ENCODE assay signal across 8 mouse cellular contexts in genomic region chr11:94832246-94832985, GRCm38 (mm10). TPM values are rescaled to one million over a fixed set of nuclear protein-coding genes. Genes with fewer than 3 reads are reported as not detected.
A peak's percentile ranks its signal among the peaks of the same experiment; 100 is the strongest.
DNase-seq lines count a peak whose midpoint lies in the region; ATAC-seq and TF ChIP-seq lines count a peak whose summit lies in the region.

No protein-coding gene starts in this region.

- no peak overlapping the region for H3K4me3 ChIP-seq in neural tube, embryonic 15.5 days (replicated peaks)
- no peak overlapping the region for H3K4me3 ChIP-seq in lung, embryonic 14.5 days (ENCODE audit: low read depth, low read length)

- no peak overlapping the region for H3K4me2 ChIP-seq in neural tube, embryonic 15.5 days
- no peak overlapping the region for H3K4me2 ChIP-seq in lung, embryonic 14.5 days

- no peak overlapping the region for H3K27ac ChIP-seq in neural tube, embryonic 15.5 days (replicated peaks)
- H3K27ac ChIP-seq in lung, embryonic 14.5 days (ENCODE audit: low read depth) = no peak overlapping the region

- H3K4me1 ChIP-seq in neural tube, embryonic 15.5 days = no peaks in the 10 kb centered on the region
- H3K4me1 ChIP-seq in lung, embryonic 14.5 days (ENCODE audit: insufficient read depth) = no peaks in the 10 kb centered on the region

- ATAC-seq in neural tube, embryonic 15.5 days (ENCODE audit: low FRiP score) = no peak
- ATAC-seq in lung, embryonic 14.5 days (ENCODE audit: insufficient read depth) = no peak

- H3K9me3 ChIP-seq in neural tube, embryonic 15.5 days (replicated peaks) = no peaks in the 10 kb centered on the region
- H3K9me3 ChIP-seq in lung, embryonic 14.5 days (ENCODE audit: low read depth, low read length) = peaks cover 4% of the 10 kb centered on the region; the same call in 1 of the 2 replicates

- no peaks in the 10 kb centered on the region for H3K36me3 ChIP-seq in neural tube, embryonic 15.5 days
- H3K36me3 ChIP-seq in lung, embryonic 14.5 days (ENCODE audit: insufficient read depth) = no peaks in the 10 kb centered on the region

- no peak overlapping the region for H3K9ac ChIP-seq in neural tube, embryonic 15.5 days (replicated peaks)
- no peak overlapping the region for H3K9ac ChIP-seq in lung, embryonic 14.5 days

- no peaks in the 10 kb centered on the region for H3K27me3 ChIP-seq in neural tube, embryonic 15.5 days (replicated peaks)
- no peaks in the 10 kb centered on the region for H3K27me3 ChIP-seq in lung, embryonic 14.5 days (ENCODE audit: insufficient read depth, low read length)

- WGBS in neural tube, embryonic 15.5 days = 34% methylated on average over 13 of the region's 13 CpGs
- 25% methylated on average over 13 of the region's 13 CpGs for WGBS in lung, embryonic 14.5 days

- DNase-seq in neural tube, embryonic 10.5 days (ENCODE audit: extremely low spot score, low spot score) = peak; percentile 77
- DNase-seq in brain, embryonic 14.5 days (ENCODE audit: low read depth) = peak; percentile 65
- peak; percentile 80 for DNase-seq in forelimb bud, embryonic 11.5 days (ENCODE audit: low read depth, low spot score)
- peak; percentile 46 to 88 for DNase-seq in kidney, postnatal 36 days
- DNase-seq in lung, embryonic 14.5 days = peak; percentile 79
- DNase-seq in right cerebral cortex, postnatal 25 days = peak; percentile 22
- peak; percentile 37 to 60 for DNase-seq in urinary bladder, postnatal 36 days (ENCODE audit: low spot score in 2 of 2)

- TF ChIP-seq POLR2A in brain, embryonic 14.5 days (IDR thresholded peaks at IDR 0.05; ENCODE audit: borderline replicate concordance, extremely low read depth, insufficient read depth, insufficient read length, poor library complexity, severe bottlenecking) = no peak

- peak; percentile 87 for TF ChIP-seq CTCF in brain, embryonic 14.5 days (IDR thresholded peaks at IDR 0.05; ENCODE audit: borderline replicate concordance, extremely low read depth, insufficient read depth, insufficient read length)
- peak; percentile 92 for TF ChIP-seq CTCF in lung, embryonic 14.5 days (IDR thresholded peaks at IDR 0.05; ENCODE audit: low read depth)

RNA-seq across cellular contexts. Expression of gene Tmem92, which starts 49.9 kb away (rescaled TPM):
- polyA plus RNA-seq in neural tube, embryonic 15.5 days (2015; fragmentation: Nextera tagmentation; extraction: Ambion mirVana) = not detected in 2 replicates
- not detected in 2 replicates for polyA plus RNA-seq in brain, embryonic 14.5 days (2012; rRNA removed)
- polyA plus RNA-seq in lung, embryonic 14.5 days (2014; fragmentation: Nextera tagmentation; extraction: Ambion mirVana) = not detected in 2 replicates

Comparison
In these comparisons a context has a peak if more than half of its experiments do, and no peak if none do; other contexts are left out.
1. DNase-seq: peak in every context shown above with its lines; median percentile 80 in forelimb bud, embryonic 11.5 days; 79 in lung, embryonic 14.5 days; 77 in neural tube, embryonic 10.5 days; 67 in kidney, postnatal 36 days; 65 in brain, embryonic 14.5 days; 48 in urinary bladder, postnatal 36 days; 22 in right cerebral cortex, postnatal 25 days.